Mouse (Mus musculus) kidney, embryonic 16.5 days (tissue): ENCODE data around the gene P2rx6. TPM values are rescaled to one million over a fixed set of nuclear protein-coding genes. Genes with fewer than 3 reads are reported as not detected.

Source experiments
- ATAC-seq: fragments of 200-750 bp; cut with Nextera tagmentation; 2 replicates; pipeline ENCODE4 v1.8.0; 2017; ENCODE audit warnings: moderate TSS enrichment; ENCODE audit not compliant: low FRiP score, low TSS enrichment
- H3K27ac ChIP-seq: fragments of 300-500 bp; sonication (generic); 2 replicates; pipeline ENCODE4 v1.5.1; 2014; ENCODE audit warnings: low read length
- H3K27me3 ChIP-seq: fragments of 300-500 bp; sonication (generic); 2 replicates; pipeline ENCODE4 v1.6.1; 2014; ENCODE audit warnings: low read length, control low read depth, mixed read lengths; ENCODE audit not compliant: insufficient read depth
- H3K36me3 ChIP-seq: fragments of 300-500 bp; sonication (generic); 2 replicates; pipeline ENCODE4 v1.6.1; 2014; ENCODE audit warnings: low read length, control low read depth, mixed read lengths; ENCODE audit not compliant: insufficient read depth
- H3K4me1 ChIP-seq: fragments of 300-500 bp; sonication (generic); 2 replicates; pipeline ENCODE4 v1.6.1; 2014; ENCODE audit warnings: low read length, control low read depth, mixed read lengths; ENCODE audit not compliant: insufficient read depth
- H3K4me2 ChIP-seq: fragments of 300-500 bp; sonication (generic); replicated peaks from 2 replicates; pipeline ENCODE4 v1.6.1; 2014; ENCODE audit warnings: low read depth, low read length
- H3K4me3 ChIP-seq: fragments of 300-500 bp; sonication (generic); 2 replicates; pipeline ENCODE4 v1.5.1; 2014; ENCODE audit warnings: mild to moderate bottlenecking, low read length
- H3K9ac ChIP-seq: fragments of 300-500 bp; sonication (generic); replicated peaks from 2 replicates; pipeline ENCODE4 v1.6.1; 2014; ENCODE audit warnings: low read length
- H3K9me3 ChIP-seq: fragments of 300-500 bp; sonication (generic); 2 replicates; pipeline ENCODE4 v1.6.1; 2016; ENCODE audit warnings: low read length, control low read depth
- WGBS: fragments of 180-500 bp; shearing (Covaris S2); extraction: QIAGEN DNeasy Blood & Tissue Kit; methylation state at CpG from one replicate; pipeline ENCODE4 v1.1.7; 2014; 5-methylcytosine and 5-hydroxymethylcytosine counted together
- polyA plus RNA-seq: library from polyadenylated mRNA; unstranded; fragments of >200 nt; fragmentation: Nextera tagmentation; extraction: Ambion mirVana; gene quantifications from 2 replicates; pipeline ENCODE4 v1.2.1, GENCODE M21; 2015

P2rx6 gene
- polyA plus RNA-seq, 1 experiment from 2014 or later, result 1.2 TPM

DNA sequence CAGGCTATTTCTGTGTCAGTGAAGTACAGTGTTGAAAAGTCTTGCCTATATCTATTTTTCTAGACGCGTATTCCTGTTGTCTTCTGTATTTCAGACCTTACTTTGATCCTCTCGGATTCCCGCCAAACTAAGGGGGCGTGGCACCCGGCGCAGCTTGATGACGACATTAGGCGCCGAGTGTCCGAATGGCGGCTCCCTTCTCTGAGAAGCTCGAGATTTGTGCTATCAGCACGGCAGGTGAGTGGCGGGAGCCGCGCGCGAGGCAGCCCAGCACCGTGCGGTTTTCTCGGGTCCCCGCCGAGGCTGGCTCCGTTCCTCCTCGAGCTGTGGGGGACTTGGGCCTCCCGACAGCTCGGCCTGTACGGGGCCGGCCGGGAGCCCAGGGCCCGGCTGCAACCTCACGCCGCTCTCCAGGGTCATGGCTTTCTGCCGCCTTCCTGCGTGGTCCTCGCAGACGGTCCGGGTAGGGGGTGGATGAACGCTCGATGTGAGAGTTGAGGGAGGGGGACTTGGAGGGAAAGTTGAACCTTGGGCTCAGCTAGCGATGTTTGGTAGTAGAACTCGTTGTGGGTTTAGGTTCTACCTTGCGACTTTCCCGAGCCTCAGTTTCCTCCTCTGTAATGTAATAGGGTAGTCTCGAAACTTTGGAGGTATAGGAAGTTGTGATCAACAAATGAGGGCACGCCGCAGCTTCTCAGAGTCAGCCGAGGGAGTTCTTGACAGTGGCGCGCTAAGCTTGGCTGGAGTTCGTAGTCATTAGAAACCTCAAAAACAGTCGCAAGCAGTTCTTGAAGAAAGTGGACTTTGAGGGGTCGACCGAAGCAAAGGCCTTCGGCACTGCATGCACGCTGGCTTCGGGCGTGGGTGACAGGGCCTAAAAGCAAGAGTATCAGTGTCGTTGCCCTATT, 57.8 kb downstream of the P2rx6 start, which contains the start of gene Smpd4:
Gene Smpd4 (plus strand): TSS at position 157 of the 908 bp plus-strand sequence.
- Histone ChIP-seq H3K4me3 (peak within 1 kb of the TSS; percentile 93), H3K36me3 (peaks cover 12% of the 10 kb centered on the region), H3K9ac (peak within 1 kb of the TSS; percentile 95), H3K4me1 (peaks cover 15% of the 10 kb centered on the region), H3K27me3 (no peaks in the 10 kb centered on the region), H3K9me3 (no peaks in the 10 kb centered on the region), H3K27ac (0 out of 2 replicates have a peak within 1 kb of the TSS, but pooled peaks have one; percentile 52), H3K4me2 (peak within 1 kb of the TSS; percentile 86)
- WGBS, result 1% methylated on average over 57 of the region's 60 CpGs
- peak; percentile 77 for ATAC-seq

DNA sequence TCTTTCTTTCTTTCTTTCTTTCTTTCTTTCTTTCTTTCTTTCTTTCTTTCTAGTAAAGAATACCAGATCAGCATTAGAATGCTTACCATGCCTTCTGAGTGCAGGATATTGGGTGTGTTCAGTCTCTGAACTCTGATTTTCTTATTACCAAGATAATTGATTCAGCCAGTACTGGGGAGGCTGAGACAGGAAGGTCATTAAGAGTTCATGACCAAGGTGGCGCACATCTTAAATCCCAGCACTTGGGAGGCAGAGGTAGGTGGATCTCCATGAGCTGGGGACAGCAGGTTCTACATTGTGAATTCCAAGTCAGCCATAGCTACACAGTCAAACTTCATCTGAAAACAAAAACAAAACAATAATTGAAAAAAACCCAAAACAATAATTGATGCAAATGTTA, 60.3 kb downstream of the P2rx6 start:
- H3K27ac ChIP-seq, result no peak overlapping the region
- H3K27me3 ChIP-seq, result no peaks in the 10 kb centered on the region
- 88% methylated on average over 1 of the region's 1 CpGs for WGBS
- peaks cover 15% of the 10 kb centered on the region for H3K4me1 ChIP-seq
- no peak overlapping the region for H3K4me2 ChIP-seq
- H3K9me3 ChIP-seq, result no peaks in the 10 kb centered on the region
- no peak for ATAC-seq
- H3K9ac ChIP-seq, result no peak overlapping the region
- H3K36me3 ChIP-seq, result peaks cover 30% of the 10 kb centered on the region
- no peak overlapping the region for H3K4me3 ChIP-seq

DNA sequence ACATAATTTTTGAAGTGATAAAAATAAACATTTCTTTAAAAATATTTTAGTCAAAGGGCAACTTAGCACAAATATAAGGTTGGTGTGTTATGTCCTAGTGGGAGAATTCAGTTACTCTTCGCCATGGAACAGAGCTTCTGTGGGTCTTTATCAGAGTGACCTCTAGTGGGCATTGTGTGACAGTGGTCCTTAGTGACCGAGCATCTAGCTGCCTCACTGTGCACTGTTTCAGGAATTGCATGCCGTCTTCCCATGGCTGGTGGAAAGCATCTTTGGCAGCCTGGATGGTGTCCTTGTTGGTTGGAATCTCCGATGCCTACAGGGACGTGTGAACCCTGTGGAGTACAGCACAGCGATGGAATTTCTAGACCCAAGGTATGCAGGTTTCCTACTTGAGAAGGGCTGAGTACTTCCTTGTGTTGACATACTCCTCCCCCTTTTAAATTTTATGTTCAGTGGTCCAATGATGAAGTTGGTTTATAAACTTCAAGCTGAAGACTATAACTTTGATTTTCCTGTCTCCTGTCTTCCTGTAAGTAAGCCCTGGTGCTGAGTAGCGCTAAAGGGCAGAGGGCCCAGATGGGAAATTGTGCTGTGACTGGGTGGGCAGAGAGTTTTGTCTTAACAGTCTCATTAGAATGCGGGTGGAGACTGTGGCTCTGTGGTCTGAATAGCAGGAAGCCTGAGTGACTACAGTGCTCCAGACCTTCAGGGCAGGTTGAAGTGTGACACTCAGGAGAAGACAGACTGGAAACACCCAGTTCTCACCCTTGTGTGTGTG, 64.0 kb downstream of the P2rx6 start:
- ATAC-seq, result no peak
- H3K9ac ChIP-seq, result no peak overlapping the region
- peaks cover 65% of the 10 kb centered on the region for H3K36me3 ChIP-seq

DNA sequence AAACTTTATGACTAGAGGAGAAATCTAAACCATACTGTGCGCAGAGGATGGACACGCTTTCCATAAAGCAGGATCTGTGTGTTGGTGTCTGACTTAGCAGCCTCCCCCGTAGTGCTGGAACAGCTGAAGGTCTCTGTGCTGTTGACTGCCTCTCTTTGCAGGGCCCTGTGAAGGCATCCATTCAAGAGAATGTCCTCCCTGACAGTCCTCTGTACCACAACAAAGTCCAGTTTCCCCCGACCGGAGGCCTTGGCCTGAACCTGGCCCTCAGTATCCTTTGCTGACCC, 64.5 kb downstream of the P2rx6 start:
- no peaks in the 10 kb centered on the region for H3K27me3 ChIP-seq
- H3K4me1 ChIP-seq, result no peaks in the 10 kb centered on the region
- H3K4me3 ChIP-seq, result no peak overlapping the region
- no peak overlapping the region for H3K27ac ChIP-seq
- WGBS, result 89% methylated on average over 5 of the region's 5 CpGs
- no peak for ATAC-seq
- H3K9me3 ChIP-seq, result no peaks in the 10 kb centered on the region
- H3K4me2 ChIP-seq, result no peak overlapping the region
- no peak overlapping the region for H3K9ac ChIP-seq
- peaks cover 70% of the 10 kb centered on the region for H3K36me3 ChIP-seq

More for the DNA sequence above, 64.0 kb downstream of the P2rx6 start:
- peaks cover under 1% of the 10 kb centered on the region; the same call in 1 of the 2 replicates for H3K4me1 ChIP-seq
- no peaks in the 10 kb centered on the region for H3K9me3 ChIP-seq
- no peak overlapping the region for H3K4me2 ChIP-seq
- 67% methylated on average over 8 of the region's 8 CpGs for WGBS
- H3K27ac ChIP-seq, result no peak overlapping the region
- no peaks in the 10 kb centered on the region for H3K27me3 ChIP-seq
- no peak overlapping the region for H3K4me3 ChIP-seq

Other genes with a start within 250 kb of the P2rx6 start
- 0.69 and 0.89 TPM in 2 replicates for gene Serpind1, start 230.5 kb upstream of the P2rx6 start, polyA plus RNA-seq
- 14.7 and 15.6 TPM in 2 replicates for gene Snap29, start 155.9 kb upstream of the P2rx6 start, polyA plus RNA-seq
- gene Pi4ka, start 155.6 kb upstream of the P2rx6 start, polyA plus RNA-seq, result 39.1 and 39.2 TPM in 2 replicates
- gene Crkl, start 109.9 kb upstream of the P2rx6 start, polyA plus RNA-seq, result 77.6 and 78.5 TPM in 2 replicates
- 3.4 and 3.6 TPM in 2 replicates for gene Aifm3, start 72.3 kb upstream of the P2rx6 start, polyA plus RNA-seq
- 102 and 113 TPM in 2 replicates for gene Lztr1, start 53.2 kb upstream of the P2rx6 start, polyA plus RNA-seq
- gene Thap7, start 30.7 kb upstream of the P2rx6 start, polyA plus RNA-seq, result 61.1 and 61.5 TPM in 2 replicates
- gene Lrrc74b, start 638 bp upstream of the P2rx6 start, polyA plus RNA-seq, result 0.18 and 0.20 TPM in 2 replicates
- 11.8 and 12.6 TPM in 2 replicates for gene Slc7a4, start 21.3 kb downstream of the P2rx6 start, polyA plus RNA-seq
- gene Smpd4, start 57.5 kb downstream of the P2rx6 start, polyA plus RNA-seq, result 38.8 and 44.2 TPM in 2 replicates
- 6.0 and 7.7 TPM in 2 replicates for gene Ccdc74a, start 84.6 kb downstream of the P2rx6 start, polyA plus RNA-seq
- 44.1 and 56.1 TPM in 2 replicates for gene Med15, start 171.0 kb downstream of the P2rx6 start, polyA plus RNA-seq
- 69.8 and 72.0 TPM in 2 replicates for gene Klhl22, start 197.7 kb downstream of the P2rx6 start, polyA plus RNA-seq
- gene Scarf2, start 235.4 kb downstream of the P2rx6 start, polyA plus RNA-seq, result 8.1 and 8.9 TPM in 2 replicates